Mouse (Mus musculus) heart, embryonic 12.5 days (tissue): ENCODE data around the gene Tspan18. TPM values are rescaled to one million over a fixed set of nuclear protein-coding genes. Genes with fewer than 3 reads are reported as not detected.
A peak's percentile ranks its signal among the peaks of the same experiment; 100 is the strongest.

Experiments
- ATAC-seq: fragments of 200-750 bp; cut with Nextera tagmentation; 2 replicates; pipeline ENCODE4 v1.8.0; 2017; ENCODE audit warnings: moderate TSS enrichment, moderate library complexity; ENCODE audit not compliant: insufficient number of reproducible peaks, low FRiP score
- H3K27ac ChIP-seq: fragments of 300-500 bp; sonication (generic); 2 replicates; pipeline ENCODE4 v1.5.1; 2016; ENCODE audit warnings: mild to moderate bottlenecking, moderate library complexity; ENCODE audit not compliant: poor library complexity, severe bottlenecking
- H3K27me3 ChIP-seq: fragments of 300-500 bp; sonication (generic); replicated peaks from 2 replicates; pipeline ENCODE4 v1.6.1; 2016; ENCODE audit warnings: mild to moderate bottlenecking, moderate library complexity
- H3K36me3 ChIP-seq: fragments of 300-500 bp; sonication (generic); 2 replicates; pipeline ENCODE4 v1.6.1; 2016; ENCODE audit warnings: mild to moderate bottlenecking, moderate library complexity
- H3K4me1 ChIP-seq: fragments of 300-500 bp; sonication (generic); replicated peaks from 2 replicates; pipeline ENCODE4 v1.6.1; 2016; ENCODE audit warnings: mild to moderate bottlenecking
- H3K4me2 ChIP-seq: fragments of 300-500 bp; sonication (generic); 2 replicates; pipeline ENCODE4 v1.6.1; 2016; ENCODE audit warnings: mild to moderate bottlenecking, moderate library complexity
- H3K4me3 ChIP-seq: fragments of 300-500 bp; sonication (generic); 2 replicates; pipeline ENCODE4 v1.5.1; 2016; ENCODE audit warnings: mild to moderate bottlenecking
- H3K9ac ChIP-seq: fragments of 300-500 bp; sonication (generic); 2 replicates; pipeline ENCODE4 v1.6.1; 2016; ENCODE audit warnings: mild to moderate bottlenecking, moderate library complexity
- H3K9me3 ChIP-seq: fragments of 300-500 bp; sonication (generic); replicated peaks from 2 replicates; pipeline ENCODE4 v1.6.1; 2016; ENCODE audit warnings: mild to moderate bottlenecking, moderate library complexity
- WGBS: fragments of 180-500 bp; shearing (Covaris S2); methylation state at CpG from one replicate; pipeline ENCODE4 v1.1.7; 2016; 5-methylcytosine and 5-hydroxymethylcytosine counted together
- polyA plus RNA-seq: library from polyadenylated mRNA; unstranded; fragments of >200 nt; fragmentation: Nextera tagmentation; extraction: Ambion mirVana; gene quantifications from 2 replicates; pipeline ENCODE4 v1.2.1, GENCODE M21; 2016

Gene Tspan18
- 58.5 and 63.8 TPM in 2 replicates for polyA plus RNA-seq

DNA sequence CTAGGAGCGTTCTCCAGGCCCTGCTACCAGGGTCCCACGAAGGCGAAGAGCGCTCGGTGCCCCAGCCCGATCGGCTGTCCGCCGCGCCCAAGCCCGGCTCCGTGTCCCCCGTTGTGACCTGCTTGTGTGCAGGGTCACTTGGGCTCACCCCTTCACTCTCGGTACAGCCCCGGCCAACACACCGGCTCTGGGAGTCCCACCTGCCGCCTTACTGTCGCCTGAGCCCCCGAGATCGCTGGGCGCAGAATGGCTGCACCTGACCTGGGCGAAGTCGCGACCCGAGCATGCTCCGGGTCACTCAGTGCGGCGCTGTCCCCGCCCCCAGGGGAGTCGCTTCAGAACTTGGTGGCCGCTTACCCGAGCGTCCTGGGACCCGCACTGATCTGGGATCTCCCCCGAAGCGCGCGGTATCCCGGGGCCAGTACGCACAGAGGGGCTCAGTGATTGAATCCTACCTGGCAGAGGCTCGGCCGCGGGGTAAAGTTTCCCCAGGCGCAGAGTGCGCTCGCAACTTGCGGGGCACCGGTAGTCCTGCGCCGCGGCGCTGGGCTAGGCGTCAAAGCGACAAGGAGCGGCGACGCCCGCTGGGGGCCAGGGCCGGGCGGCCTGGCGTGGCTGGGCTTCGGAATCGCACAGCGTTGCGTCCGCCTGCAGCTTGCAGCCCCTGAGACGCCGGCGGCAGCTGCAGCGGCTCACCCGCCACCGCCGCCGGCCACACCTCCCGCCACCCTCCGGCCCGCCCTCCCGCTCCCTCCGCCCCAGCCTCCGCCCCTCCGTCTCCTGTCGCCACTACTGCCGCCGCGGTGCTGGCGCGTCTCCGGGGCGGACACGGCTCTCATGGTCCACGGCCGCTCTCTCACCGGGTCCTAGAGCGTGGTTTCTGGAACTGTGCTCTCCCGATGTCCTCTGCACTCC, at the start of gene Tspan18:
Gene Tspan18, minus strand, starts transcription at position 689 of the 915 bp plus-strand sequence.
- Histone ChIP-seq H3K27me3 (no peaks in the 10 kb centered on the region), H3K4me2 (peak within 1 kb of the TSS; percentile 77), H3K9ac (peak within 1 kb of the TSS; percentile 77), H3K9me3 (no peaks in the 10 kb centered on the region), H3K4me1 (peaks cover 55% of the 10 kb centered on the region), H3K36me3 (no peaks in the 10 kb centered on the region), H3K27ac (peak within 1 kb of the TSS; percentile 71), H3K4me3 (peak within 1 kb of the TSS; percentile 72)
- under 1% methylated on average over 77 of the region's 95 CpGs for WGBS
- peak; percentile 90 for ATAC-seq

DNA sequence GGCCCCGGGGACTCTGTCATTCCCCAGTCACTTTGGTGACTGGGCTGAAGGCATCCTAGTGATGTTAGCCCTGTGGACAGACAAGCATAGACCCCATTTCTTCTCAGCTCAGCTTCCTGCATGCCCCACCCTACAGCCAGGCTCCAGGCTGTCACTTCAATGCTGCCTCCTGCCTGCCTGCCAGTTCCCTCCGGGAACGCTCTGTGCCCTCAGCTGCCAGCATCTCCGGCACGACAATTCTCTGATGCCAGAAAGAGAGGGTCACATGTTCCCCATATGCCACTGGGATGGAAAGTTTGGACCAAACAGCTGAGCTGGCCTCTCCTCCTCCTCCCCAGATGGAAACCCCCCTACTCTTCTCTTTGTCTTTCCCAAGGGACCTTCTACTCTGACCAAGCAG, 49.5 kb upstream of the Tspan18 start:
- no peak overlapping the region for H3K4me2 ChIP-seq
- no peak overlapping the region for H3K9ac ChIP-seq
- no peaks in the 10 kb centered on the region for H3K9me3 ChIP-seq
- H3K27ac ChIP-seq, result no peak overlapping the region
- ATAC-seq, result no peak
- H3K4me1 ChIP-seq, result peaks cover 21% of the 10 kb centered on the region
- H3K4me3 ChIP-seq, result no peak overlapping the region
- H3K27me3 ChIP-seq, result no peaks in the 10 kb centered on the region
- H3K36me3 ChIP-seq, result no peaks in the 10 kb centered on the region
- 81% methylated on average over 5 of the region's 5 CpGs for WGBS

DNA sequence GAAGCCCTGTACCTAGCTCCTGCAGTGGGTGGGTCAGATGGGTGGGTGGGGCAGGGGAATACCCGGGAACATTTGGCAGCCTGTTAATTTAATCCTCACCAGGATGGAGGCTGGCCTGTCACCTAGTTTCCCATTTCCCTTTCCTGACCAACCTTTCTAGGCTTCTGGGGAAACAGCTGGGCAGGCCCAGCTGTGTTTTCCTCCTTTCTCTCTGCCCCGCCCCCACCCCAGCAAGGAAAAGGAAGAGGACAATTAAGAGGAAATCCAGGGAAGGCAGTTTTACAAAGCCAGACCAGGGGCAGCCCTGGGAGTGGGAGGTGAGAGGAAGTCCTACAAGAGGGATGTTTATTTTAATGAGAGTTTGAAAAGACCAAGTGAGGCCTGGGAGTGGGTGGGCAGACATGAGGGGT, 46.4 kb upstream of the Tspan18 start:
- Histone ChIP-seq H3K9me3 (peaks cover 5% of the 10 kb centered on the region), H3K4me2 (no peak overlapping the region), H3K4me1 (peaks cover 30% of the 10 kb centered on the region), H3K27ac (0 out of 2 replicates have a peak overlapping the region, but pooled peaks have one; percentile 39), H3K4me3 (no peak overlapping the region), H3K36me3 (no peaks in the 10 kb centered on the region), H3K9ac (no peak overlapping the region), H3K27me3 (no peaks in the 10 kb centered on the region)
- ATAC-seq, result no peak
- WGBS, result 19% methylated on average over 1 of the region's 2 CpGs

DNA sequence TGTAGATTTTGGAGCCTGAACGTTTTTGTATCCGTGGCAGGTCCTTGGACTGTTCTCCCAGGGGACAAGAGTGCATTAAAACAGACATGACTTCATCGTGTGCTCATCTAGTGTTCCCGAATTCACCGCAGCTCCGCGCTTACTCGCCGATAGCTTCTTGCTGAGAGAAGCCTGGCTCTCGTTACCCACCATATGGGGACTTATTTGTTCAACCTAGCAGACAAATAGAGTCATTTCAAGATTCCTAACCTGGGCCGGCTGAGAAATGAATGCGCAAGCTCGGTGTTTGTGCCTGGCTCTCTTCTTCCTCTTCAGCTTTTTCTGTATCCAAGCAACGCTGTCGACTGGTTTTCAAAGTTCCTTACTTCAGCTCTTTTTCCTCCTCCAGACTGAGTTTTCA, 43.5 kb upstream of the Tspan18 start:
- Histone ChIP-seq H3K4me3 (no peak overlapping the region), H3K27me3 (no peaks in the 10 kb centered on the region), H3K27ac (peak overlapping the region; percentile 11; the same call in 1 of the 2 replicates), H3K9me3 (peaks cover 5% of the 10 kb centered on the region), H3K4me1 (peaks cover 32% of the 10 kb centered on the region), H3K36me3 (no peaks in the 10 kb centered on the region), H3K4me2 (no peak overlapping the region), H3K9ac (no peak overlapping the region)
- no peak for ATAC-seq
- 60% methylated on average over 15 of the region's 15 CpGs for WGBS

DNA sequence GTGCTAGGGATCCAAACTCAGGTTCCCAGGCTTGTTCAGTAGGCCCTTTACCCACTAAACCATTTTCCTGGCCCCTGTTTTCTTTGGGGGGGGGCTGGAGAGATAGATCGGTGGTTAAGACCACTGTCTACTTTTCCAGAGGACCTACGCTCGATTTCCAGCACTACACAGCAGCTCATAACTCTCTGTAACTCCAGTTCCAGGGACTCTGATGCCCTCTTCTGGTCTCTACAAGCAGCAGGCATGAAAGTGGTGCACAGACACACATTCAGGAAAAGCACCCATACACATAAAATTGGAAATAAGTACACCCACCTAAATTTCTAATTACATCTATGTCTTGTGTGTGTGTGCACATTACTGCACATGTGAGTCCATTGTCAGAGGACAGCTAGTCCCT, 42.9 kb upstream of the Tspan18 start:
- Histone ChIP-seq H3K36me3 (no peaks in the 10 kb centered on the region), H3K4me1 (peaks cover 39% of the 10 kb centered on the region), H3K27ac (no peak overlapping the region), H3K27me3 (no peaks in the 10 kb centered on the region), H3K9ac (no peak overlapping the region), H3K9me3 (peaks cover 5% of the 10 kb centered on the region), H3K4me3 (no peak overlapping the region), H3K4me2 (no peak overlapping the region)
- 92% methylated on average over 3 of the region's 3 CpGs for WGBS
- no peak for ATAC-seq

DNA sequence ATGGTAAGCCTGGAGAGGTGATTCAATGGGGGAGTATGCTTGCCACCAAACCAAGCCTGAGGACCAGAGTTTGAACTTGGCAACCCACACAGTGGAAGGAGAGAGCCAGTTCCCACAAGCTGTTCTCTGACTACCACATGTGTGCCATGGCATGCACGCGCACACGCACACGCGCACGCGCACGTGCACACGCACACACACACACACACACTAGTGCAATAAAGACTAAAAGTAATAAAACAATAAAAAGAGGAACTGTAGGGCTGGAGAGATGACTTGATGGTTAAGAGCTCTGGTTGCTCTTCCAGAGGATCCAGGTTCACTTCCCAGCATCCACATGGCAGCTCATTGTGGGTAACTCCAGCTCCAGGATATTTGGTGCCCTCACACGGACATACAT, 38.6 kb upstream of the Tspan18 start:
- WGBS, result 88% methylated on average over 10 of the region's 10 CpGs
- Histone ChIP-seq H3K4me3 (no peak overlapping the region), H3K4me2 (no peak overlapping the region), H3K9me3 (peaks cover 5% of the 10 kb centered on the region), H3K4me1 (peaks cover 21% of the 10 kb centered on the region), H3K27ac (peak overlapping the region; percentile 23; the same call in 1 of the 2 replicates), H3K9ac (no peak overlapping the region), H3K27me3 (no peaks in the 10 kb centered on the region), H3K36me3 (no peaks in the 10 kb centered on the region)
- ATAC-seq, result no peak

DNA sequence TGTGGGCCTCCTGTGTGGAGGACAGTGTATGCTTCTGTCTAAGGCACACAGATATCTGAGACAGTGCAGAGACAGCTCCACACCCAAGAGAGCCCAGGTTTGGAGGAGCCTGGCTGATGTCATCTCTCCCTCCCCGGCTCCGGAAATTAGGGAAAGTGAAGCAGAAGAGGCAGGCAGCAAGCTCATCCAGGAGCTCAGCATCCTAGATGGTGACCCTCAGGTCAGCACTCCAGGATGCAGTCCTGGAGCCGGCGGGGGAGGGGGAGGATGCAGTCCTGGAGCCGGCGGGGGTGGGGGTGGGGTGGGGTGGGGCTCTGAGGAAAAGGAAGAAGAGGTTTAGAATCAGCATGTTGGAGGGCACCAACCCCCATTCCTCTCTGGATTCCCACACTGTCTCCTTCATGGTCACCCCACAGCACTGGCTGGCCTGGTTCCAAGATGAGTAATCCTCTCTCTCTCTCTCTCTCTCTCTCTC, 37.8 kb upstream of the Tspan18 start:
- 9% methylated on average over 5 of the region's 6 CpGs for WGBS
- Histone ChIP-seq H3K36me3 (no peaks in the 10 kb centered on the region), H3K4me2 (no peak overlapping the region), H3K27me3 (no peaks in the 10 kb centered on the region), H3K9ac (no peak overlapping the region), H3K4me1 (peaks cover 17% of the 10 kb centered on the region), H3K27ac (peak overlapping the region; percentile 15; the same call in 1 of the 2 replicates), H3K4me3 (no peak overlapping the region), H3K9me3 (peaks cover 3% of the 10 kb centered on the region)
- ATAC-seq, result peak; percentile 59

DNA sequence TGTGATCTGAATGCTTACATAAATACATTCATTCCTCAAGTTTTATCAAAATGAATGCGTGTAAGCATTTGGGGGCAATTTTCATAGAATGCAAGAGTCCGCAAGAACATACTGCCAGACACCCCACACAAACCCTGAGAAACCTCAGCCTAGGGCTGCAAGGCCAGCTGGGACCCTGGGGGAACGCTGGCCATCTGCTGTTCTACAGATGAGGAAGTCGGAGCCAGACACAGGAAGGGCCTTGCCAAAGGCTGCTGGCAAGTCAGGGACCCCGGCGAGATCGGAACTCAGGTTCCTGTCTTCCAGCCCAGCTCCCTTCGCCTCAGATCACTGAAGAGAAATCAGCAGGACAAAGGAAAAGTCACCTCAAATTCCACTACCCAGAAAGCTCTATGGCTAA, 34.6 kb upstream of the Tspan18 start:
- no peaks in the 10 kb centered on the region for H3K9me3 ChIP-seq
- ATAC-seq, result no peak
- 63% methylated on average over 8 of the region's 8 CpGs for WGBS

DNA sequence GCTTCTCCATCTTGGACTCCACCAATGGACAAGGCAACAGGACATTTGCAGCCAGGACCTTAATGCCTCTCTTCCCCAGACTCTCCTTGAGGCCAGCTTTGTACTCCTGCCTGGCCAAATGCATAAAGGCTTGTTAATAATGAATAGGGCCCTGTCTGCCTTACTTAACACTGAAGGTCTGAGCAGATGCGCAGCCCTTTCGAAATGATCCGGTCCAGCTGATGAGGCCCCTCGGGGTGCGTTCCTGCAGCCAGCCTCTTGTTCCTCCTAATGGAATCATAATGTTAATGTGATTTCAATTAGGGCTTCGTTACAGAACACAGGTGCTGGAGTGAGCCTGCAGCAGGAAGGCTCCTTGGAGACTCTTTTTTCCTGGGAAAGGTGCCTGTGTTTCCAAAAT, 33.7 kb upstream of the Tspan18 start:
- H3K4me1 ChIP-seq, result peaks cover 14% of the 10 kb centered on the region
- 86% methylated on average over 6 of the region's 6 CpGs for WGBS
- no peak overlapping the region for H3K4me3 ChIP-seq
- H3K36me3 ChIP-seq, result no peaks in the 10 kb centered on the region
- no peaks in the 10 kb centered on the region; the same call in 1 of the 2 replicates for H3K27me3 ChIP-seq
- no peaks in the 10 kb centered on the region for H3K9me3 ChIP-seq
- H3K9ac ChIP-seq, result no peak overlapping the region
- H3K4me2 ChIP-seq, result no peak overlapping the region
- no peak overlapping the region for H3K27ac ChIP-seq
- no peak for ATAC-seq

More for the DNA sequence above, 34.6 kb upstream of the Tspan18 start:
- H3K4me2 ChIP-seq, result no peak overlapping the region
- no peak overlapping the region for H3K9ac ChIP-seq
- no peaks in the 10 kb centered on the region for H3K36me3 ChIP-seq
- H3K4me1 ChIP-seq, result peaks cover 15% of the 10 kb centered on the region
- H3K4me3 ChIP-seq, result no peak overlapping the region
- no peaks in the 10 kb centered on the region; the same call in 1 of the 2 replicates for H3K27me3 ChIP-seq
- no peak overlapping the region for H3K27ac ChIP-seq

DNA sequence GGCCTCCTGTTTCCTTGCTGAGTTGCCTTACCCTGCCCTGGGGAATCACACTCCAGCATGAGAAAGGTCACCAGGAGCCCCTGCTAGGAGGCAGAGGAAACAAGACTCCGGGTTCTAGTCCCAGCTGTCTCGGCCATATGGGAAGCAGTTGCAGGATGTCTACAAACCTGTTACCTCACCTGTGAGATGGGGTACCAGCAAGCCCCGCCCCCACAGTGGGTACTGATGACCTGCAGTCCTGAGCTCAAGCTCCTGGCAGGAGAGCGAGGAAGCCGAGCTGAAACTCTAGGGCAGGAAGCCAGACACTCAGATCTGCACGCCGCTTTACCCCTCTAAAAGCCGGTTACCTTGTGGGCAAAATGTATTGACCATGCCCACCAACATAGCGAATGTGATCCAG, 31.1 kb upstream of the Tspan18 start:
- Histone ChIP-seq H3K4me3 (no peak overlapping the region), H3K27ac (no peak overlapping the region), H3K4me1 (peaks cover 7% of the 10 kb centered on the region), H3K9ac (no peak overlapping the region), H3K36me3 (no peaks in the 10 kb centered on the region), H3K4me2 (no peak overlapping the region), H3K9me3 (no peaks in the 10 kb centered on the region), H3K27me3 (no peaks in the 10 kb centered on the region; the same call in 1 of the 2 replicates)
- WGBS, result 61% methylated on average over 9 of the region's 9 CpGs
- no peak for ATAC-seq

DNA sequence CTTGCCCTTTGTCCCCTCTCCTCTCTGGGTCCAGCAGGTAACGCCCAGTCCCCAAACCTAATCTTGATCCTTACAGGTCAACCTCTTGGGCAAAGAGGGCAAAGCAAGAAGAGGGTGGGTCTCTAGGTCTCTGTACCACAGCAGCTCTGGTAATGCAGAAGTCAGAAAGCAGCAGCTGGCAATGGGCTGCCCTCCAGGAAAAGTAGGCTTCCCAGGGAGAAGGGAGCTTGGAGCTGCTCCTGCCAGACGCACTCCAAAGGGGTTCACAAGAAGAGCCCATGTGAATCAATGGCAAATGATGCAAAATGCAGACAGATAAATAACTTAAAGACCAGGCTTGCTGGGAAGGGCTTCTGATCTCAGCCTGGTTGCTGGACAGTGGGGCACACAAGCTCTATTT, 30.6 kb upstream of the Tspan18 start:
- Histone ChIP-seq H3K27me3 (no peaks in the 10 kb centered on the region; the same call in 1 of the 2 replicates), H3K27ac (no peak overlapping the region), H3K4me2 (no peak overlapping the region), H3K4me1 (peaks cover 12% of the 10 kb centered on the region), H3K4me3 (no peak overlapping the region), H3K36me3 (no peaks in the 10 kb centered on the region), H3K9me3 (no peaks in the 10 kb centered on the region), H3K9ac (no peak overlapping the region)
- ATAC-seq, result no peak
- 78% methylated on average over 2 of the region's 2 CpGs for WGBS
